Mouse (Mus musculus): ENCODE data around the gene Yif1b.
A peak's percentile ranks its signal among the peaks of the same experiment; 100 is the strongest.

Gene Yif1b

GRCm38 (mm10) chr7:29244732-29245416 lies 6.7 kb downstream of the Yif1b start:
- no peak for ATAC-seq (ENCODE audit: low TSS enrichment)

DNA sequence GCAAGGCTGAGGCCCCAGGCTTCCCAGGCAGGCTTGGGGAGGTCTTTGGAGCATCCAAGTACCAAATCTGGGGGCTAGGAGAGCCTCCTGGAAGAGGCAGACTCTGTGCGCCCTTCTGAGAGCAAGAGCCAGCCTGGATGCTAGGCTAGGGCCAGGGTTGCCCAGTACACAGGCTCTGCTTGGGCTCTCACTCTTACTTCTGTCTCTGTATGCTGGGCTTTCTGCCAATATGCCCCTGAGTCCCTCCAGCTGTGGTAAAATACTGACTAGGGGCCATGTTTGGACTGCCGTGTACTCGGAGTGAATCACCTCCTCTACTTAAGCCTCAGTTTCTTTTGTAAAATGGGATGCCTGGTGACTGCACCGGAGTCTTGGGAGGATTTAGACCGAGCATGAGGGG lies 7.9 kb downstream of the Yif1b start:
- ATAC-seq (ENCODE audit: low TSS enrichment) = no peak

GRCm38 (mm10) chr7:29246619-29247313 lies 8.6 kb downstream of the Yif1b start:
- ATAC-seq (ENCODE audit: low TSS enrichment) = peak; percentile 18; the same call in 1 of the 2 replicates

DNA sequence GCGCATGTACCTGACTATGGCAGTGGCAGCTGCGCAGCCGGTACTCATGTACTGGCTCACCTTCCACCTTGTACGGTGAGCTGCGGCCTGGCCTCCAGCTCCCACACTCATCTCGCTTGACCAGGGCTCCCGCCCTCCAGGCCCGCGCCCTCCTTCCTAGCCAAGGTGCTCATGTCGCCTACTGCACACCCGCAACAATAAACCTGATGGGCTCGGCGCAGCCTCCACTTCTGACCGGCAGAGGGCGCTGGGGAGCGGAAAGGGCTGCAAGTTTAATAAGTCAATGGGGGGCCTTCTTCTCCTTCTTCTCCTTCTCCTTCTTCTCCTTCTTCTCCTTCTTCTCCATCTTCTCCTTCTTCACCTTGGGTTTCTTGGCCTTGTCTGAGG lies 9.2 kb downstream of the Yif1b start:
- peak; percentile 22; the same call in 1 of the 2 replicates for ATAC-seq (ENCODE audit: low TSS enrichment)

DNA sequence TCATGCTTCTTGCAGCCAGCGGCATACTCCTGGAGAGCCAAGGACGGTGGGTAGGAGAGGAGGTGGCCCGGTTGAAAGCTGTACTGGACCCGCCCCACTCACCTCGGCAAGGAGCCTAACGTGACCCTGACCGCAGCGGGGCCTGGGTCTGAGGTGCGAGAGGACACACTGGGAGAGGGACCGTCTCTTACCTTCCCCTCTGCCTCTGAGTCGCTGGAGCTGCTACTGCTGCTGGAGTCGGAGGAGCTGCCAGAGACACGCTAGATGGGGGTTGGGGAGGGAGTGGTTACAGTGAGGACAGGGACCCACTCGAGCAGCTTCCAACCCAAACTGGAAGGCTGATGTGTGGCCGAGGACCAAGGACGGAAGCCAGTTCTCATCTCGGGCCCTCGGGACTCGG lies 9.6 kb downstream of the Yif1b start:
- no peak for ATAC-seq (ENCODE audit: low TSS enrichment)

GRCm38 (mm10) chr7:29248261-29248841 lies 10.2 kb downstream of the Yif1b start, which contains the start of gene 2200002D01Rik:
Gene 2200002D01Rik (minus strand): TSS chr7:29248466.
- no peak for ATAC-seq (ENCODE audit: low TSS enrichment)

- ATAC-seq (ENCODE audit: low TSS enrichment) = no peak
These were observed 13.0 kb downstream of the Yif1b start for GRCm38 (mm10) chr7:29251166-29251565.

DNA sequence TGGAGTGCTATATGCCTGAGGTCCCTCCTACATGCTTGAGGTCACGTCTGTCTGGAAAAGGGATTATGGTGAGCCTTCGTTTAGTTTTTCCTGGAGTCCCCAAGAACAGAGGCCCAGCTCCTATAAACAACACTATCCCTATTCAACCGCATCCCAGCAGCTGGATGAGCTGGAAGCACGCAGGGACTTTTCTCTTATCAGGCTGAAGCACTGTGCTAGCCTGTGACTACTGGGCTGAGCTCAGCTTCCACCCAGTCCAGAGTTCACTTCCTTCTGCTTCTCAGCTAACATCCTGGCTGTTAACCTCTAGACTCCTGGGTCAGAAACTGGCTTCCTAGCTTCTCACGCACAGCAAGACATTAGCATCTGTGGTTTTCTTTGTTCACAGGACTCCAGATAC lies 15.7 kb downstream of the Yif1b start:
- no peak for ATAC-seq (ENCODE audit: low TSS enrichment)

DNA sequence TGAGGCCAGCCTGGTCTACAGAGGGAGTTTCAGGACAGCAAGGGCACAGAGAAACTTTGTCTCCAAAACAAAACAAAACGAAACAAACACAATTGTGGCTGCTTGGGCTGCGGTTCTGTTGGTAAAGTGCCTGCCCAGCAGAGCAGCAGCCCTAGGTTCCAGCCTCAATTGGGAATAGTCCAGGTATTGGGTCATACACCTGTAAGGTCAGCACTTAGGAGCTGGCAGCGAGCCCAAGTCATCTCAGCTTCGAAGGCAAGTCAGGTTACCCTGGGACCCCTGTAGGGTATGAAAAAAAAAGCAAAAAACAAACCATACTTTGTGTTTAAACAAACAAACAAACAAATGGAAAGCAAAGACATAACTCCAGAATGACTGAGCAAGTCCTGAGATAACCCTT lies 17.7 kb downstream of the Yif1b start:
- no peak for ATAC-seq (ENCODE audit: low TSS enrichment)

GRCm38 (mm10) chr7:29257368-29257767 lies 19.2 kb downstream of the Yif1b start:
- no peak for ATAC-seq (ENCODE audit: low TSS enrichment)

GRCm38 (mm10) chr7:29259781-29260730 lies 21.9 kb downstream of the Yif1b start:
- ATAC-seq (ENCODE audit: low TSS enrichment) = no peak

DNA sequence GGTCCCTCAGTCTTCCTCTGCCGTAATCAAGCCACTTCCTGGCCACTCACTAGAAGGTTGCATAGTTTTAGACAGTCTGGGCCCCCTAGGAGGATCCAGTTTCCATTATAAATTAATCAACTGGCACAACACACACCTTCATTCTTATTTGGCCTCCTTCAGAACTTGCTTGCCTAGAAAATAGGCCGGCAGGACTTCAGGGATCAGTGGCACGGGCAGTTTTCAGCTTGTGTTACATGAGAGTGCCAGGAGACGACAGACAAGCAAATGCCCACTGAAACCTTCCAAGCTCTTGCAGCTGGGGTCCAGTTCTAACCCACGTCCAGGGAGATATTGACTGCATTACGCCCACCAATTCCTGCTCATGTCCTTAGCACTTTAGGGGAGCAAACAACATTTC lies 24.0 kb downstream of the Yif1b start:
- ATAC-seq (ENCODE audit: low TSS enrichment) = no peak

GRCm38 (mm10) chr7:29263831-29264230 lies 25.7 kb downstream of the Yif1b start:
- no peak for ATAC-seq (ENCODE audit: low TSS enrichment)

DNA sequence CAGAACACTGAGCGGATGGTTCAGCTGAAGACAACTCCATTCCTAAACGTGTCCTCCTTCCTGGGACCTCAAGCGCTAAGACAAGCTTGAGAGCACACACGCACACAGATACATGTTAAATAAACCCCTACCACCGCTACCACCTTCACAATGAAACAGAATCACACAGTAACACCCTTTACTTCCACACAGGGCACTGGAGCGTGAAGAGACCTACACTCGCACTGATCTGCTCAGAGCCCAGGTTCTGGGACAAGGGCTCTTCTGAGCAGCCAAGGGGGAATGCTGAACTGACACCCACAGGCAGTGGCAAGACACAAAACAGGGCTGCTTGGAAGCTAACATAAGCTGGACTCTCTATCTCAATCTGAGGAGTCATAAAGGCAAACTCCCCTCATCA lies 27.5 kb downstream of the Yif1b start:
- no peak for ATAC-seq (ENCODE audit: low TSS enrichment)

- ATAC-seq (ENCODE audit: low TSS enrichment) = no peak
These were observed 28.8 kb downstream of the Yif1b start for GRCm38 (mm10) chr7:29266931-29267330.

DNA sequence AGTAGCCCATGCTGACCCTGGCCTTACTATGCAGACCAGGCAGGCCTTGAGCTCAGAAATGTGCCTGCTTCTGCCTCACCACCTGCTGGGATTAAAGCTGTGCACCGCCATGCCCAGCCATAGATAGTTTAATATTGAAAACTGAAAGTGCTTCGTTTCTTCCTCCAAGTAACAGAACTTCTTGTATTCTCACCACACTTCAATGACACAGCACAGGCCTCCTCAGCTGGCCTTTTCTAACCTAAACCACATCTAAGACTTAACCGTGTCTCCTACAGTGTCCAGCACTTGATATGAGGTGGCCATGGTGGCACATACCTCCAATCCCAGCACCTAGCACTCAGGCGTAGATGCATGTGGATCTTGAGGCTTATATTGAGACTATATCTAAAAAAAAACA lies 32.3 kb downstream of the Yif1b start:
- ATAC-seq (ENCODE audit: low TSS enrichment) = no peak

- peak; percentile 81 for ATAC-seq (ENCODE audit: low TSS enrichment)
These were observed 33.7 kb downstream of the Yif1b start for GRCm38 (mm10) chr7:29271687-29272465.

GRCm38 (mm10) chr7:29276715-29277114 lies 38.6 kb downstream of the Yif1b start:
- no peak for ATAC-seq (ENCODE audit: low TSS enrichment)

- no peak for ATAC-seq (ENCODE audit: low TSS enrichment)
These were observed 39.4 kb downstream of the Yif1b start for GRCm38 (mm10) chr7:29277510-29277909.

- no peak for ATAC-seq (ENCODE audit: low TSS enrichment)
These were observed 41.1 kb downstream of the Yif1b start for GRCm38 (mm10) chr7:29279261-29279660.

DNA sequence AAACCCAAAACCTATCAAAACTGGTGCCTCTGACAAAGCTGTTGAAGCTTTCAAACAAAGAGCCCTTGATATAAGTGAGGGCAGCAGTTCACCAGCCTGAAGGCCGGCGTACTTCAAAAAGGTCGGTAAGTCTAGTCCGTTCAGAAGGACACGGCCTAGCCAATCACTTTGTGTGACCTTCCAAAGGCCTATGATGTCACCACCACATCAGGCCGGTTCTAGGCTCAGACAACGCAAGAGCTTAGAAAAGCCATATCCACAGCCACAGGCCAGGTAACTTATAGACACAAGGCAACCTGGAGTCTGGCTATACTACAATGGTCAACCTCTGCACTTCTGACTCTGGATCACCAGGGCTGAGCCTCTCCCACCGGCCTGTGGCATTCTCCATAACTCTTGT lies 41.8 kb downstream of the Yif1b start:
- no peak for ATAC-seq (ENCODE audit: low TSS enrichment)
